Comparison of ENCODE assay signal across 9 mouse cellular contexts in genomic region chr7:99483924-99484319, GRCm38 (mm10). TPM values are rescaled to one million over a fixed set of nuclear protein-coding genes. Genes with fewer than 3 reads are reported as not detected.
DNase-seq lines count a peak whose midpoint lies in the region; ATAC-seq lines count a peak whose summit lies in the region.
"Had no signal": no experiment of that assay in that cellular context is flagged by ENCODE, and none has a peak within 500 bp of the region (broad histone marks: within the 10 kb centered on the region; RNA-seq: fewer than 3 reads in every experiment).

No protein-coding gene starts in this region.

- DNase-seq in kidney, postnatal 10 days, result no peak
- DNase-seq in thymus, postnatal 14 days, result no peak
- no peak for DNase-seq in gastrocnemius, adult 18-20 months (ENCODE audit: low spot score)
- no peak for DNase-seq in lung, postnatal 14 days

- H3K9me3 ChIP-seq in kidney, embryonic 15.5 days (replicated peaks), result no peaks in the 10 kb centered on the region
- H3K9me3 ChIP-seq in embryonic facial prominence, embryonic 13.5 days, result no peaks in the 10 kb centered on the region
- no peaks in the 10 kb centered on the region for H3K9me3 ChIP-seq in intestine, embryonic 16.5 days (ENCODE audit: control insufficient read depth, low read length)
- H3K9me3 ChIP-seq in midbrain, embryonic 16.5 days (replicated peaks; ENCODE audit: control insufficient read depth, low read length, poor library complexity, severe bottlenecking), result no peaks in the 10 kb centered on the region

- peak overlapping the region; percentile 15; the same call in 1 of the 2 replicates for H3K27ac ChIP-seq in kidney, embryonic 15.5 days
- H3K27ac ChIP-seq in embryonic facial prominence, embryonic 13.5 days, result no peak overlapping the region
- 0 out of 2 replicates have a peak overlapping the region, but pooled peaks have one; percentile 8 for H3K27ac ChIP-seq in intestine, embryonic 16.5 days (ENCODE audit: low read length)
- no peak overlapping the region for H3K27ac ChIP-seq in midbrain, embryonic 16.5 days (ENCODE audit: low read length)

- WGBS in kidney, embryonic 15.5 days, result 46% methylated on average over 8 of the region's 8 CpGs
- WGBS in embryonic facial prominence, embryonic 13.5 days, result 45% methylated on average over 8 of the region's 8 CpGs
- WGBS in intestine, embryonic 16.5 days, result 42% methylated on average over 8 of the region's 8 CpGs
- 47% methylated on average over 8 of the region's 8 CpGs for WGBS in midbrain, embryonic 16.5 days

- peak overlapping the region; percentile 50 for H3K4me2 ChIP-seq in kidney, embryonic 15.5 days
- H3K4me2 ChIP-seq in embryonic facial prominence, embryonic 13.5 days, result peak overlapping the region; percentile 58
- H3K4me2 ChIP-seq in intestine, embryonic 16.5 days (ENCODE audit: low read depth, low read length), result peak overlapping the region; percentile 39
- peak overlapping the region; percentile 49 for H3K4me2 ChIP-seq in midbrain, embryonic 16.5 days (ENCODE audit: low read length)

- H3K4me3 ChIP-seq in kidney, embryonic 15.5 days (replicated peaks), result peak overlapping the region; percentile 76
- H3K4me3 ChIP-seq in embryonic facial prominence, embryonic 13.5 days, result peak overlapping the region; percentile 93
- H3K4me3 ChIP-seq in intestine, embryonic 16.5 days (ENCODE audit: low read length), result peak overlapping the region; percentile 27
- H3K4me3 ChIP-seq in midbrain, embryonic 16.5 days (ENCODE audit: low read depth, low read length), result peak overlapping the region; percentile 66

- H3K4me1 ChIP-seq in kidney, embryonic 15.5 days, result peaks cover 42% of the 10 kb centered on the region
- peaks cover 32% of the 10 kb centered on the region for H3K4me1 ChIP-seq in embryonic facial prominence, embryonic 13.5 days
- H3K4me1 ChIP-seq in intestine, embryonic 16.5 days (ENCODE audit: control insufficient read depth, insufficient read depth, low read length), result peaks cover 22% of the 10 kb centered on the region
- peaks cover 29% of the 10 kb centered on the region for H3K4me1 ChIP-seq in midbrain, embryonic 16.5 days (ENCODE audit: control insufficient read depth, insufficient read depth, low read length)

- H3K36me3 ChIP-seq in kidney, embryonic 15.5 days, result peaks cover 37% of the 10 kb centered on the region
- peaks cover 36% of the 10 kb centered on the region for H3K36me3 ChIP-seq in embryonic facial prominence, embryonic 13.5 days
- H3K36me3 ChIP-seq in intestine, embryonic 16.5 days (ENCODE audit: control insufficient read depth, insufficient read depth, low read length), result peaks cover 12% of the 10 kb centered on the region
- peaks cover 18% of the 10 kb centered on the region for H3K36me3 ChIP-seq in midbrain, embryonic 16.5 days (ENCODE audit: control insufficient read depth, insufficient read depth, low read length)

- ATAC-seq in kidney, embryonic 15.5 days (replicated peaks; ENCODE audit: low FRiP score), result peak; percentile 0; the same call in 1 of the 2 replicates
- no peak for ATAC-seq in embryonic facial prominence, embryonic 13.5 days (ENCODE audit: insufficient number of reproducible peaks, insufficient read depth, low FRiP score, low TSS enrichment, low read depth)
- ATAC-seq in intestine, embryonic 16.5 days, result peak; percentile 22
- peak; percentile 44 for ATAC-seq in midbrain, embryonic 16.5 days

- H3K9ac ChIP-seq in kidney, embryonic 15.5 days, result no peak overlapping the region
- H3K9ac ChIP-seq in embryonic facial prominence, embryonic 13.5 days, result 0 out of 2 replicates have a peak overlapping the region, but pooled peaks have one; percentile 99
- H3K9ac ChIP-seq in intestine, embryonic 16.5 days (ENCODE audit: low read depth, low read length), result no peak overlapping the region
- H3K9ac ChIP-seq in midbrain, embryonic 16.5 days (ENCODE audit: low read depth, low read length), result no peak overlapping the region

- no peaks in the 10 kb centered on the region for H3K27me3 ChIP-seq in kidney, embryonic 15.5 days
- H3K27me3 ChIP-seq in embryonic facial prominence, embryonic 13.5 days, result peaks cover 8% of the 10 kb centered on the region; the same call in 1 of the 2 replicates
- no peaks in the 10 kb centered on the region for H3K27me3 ChIP-seq in intestine, embryonic 16.5 days (replicated peaks; ENCODE audit: control insufficient read depth, insufficient read depth, low read length)
- H3K27me3 ChIP-seq in midbrain, embryonic 16.5 days (ENCODE audit: control insufficient read depth, insufficient read depth, low read depth, low read length), result peaks cover 4% of the 10 kb centered on the region; the same call in 1 of the 2 replicates
- H3K27me3 ChIP-seq: Patski had no signal

RNA-seq across cellular contexts. Expression of gene Rps3, which starts 0.4 kb away (rescaled TPM):
- 765 and 856 TPM in 2 replicates for polyA plus RNA-seq in kidney, embryonic 15.5 days (2015; fragmentation: Nextera tagmentation; extraction: Ambion mirVana)
- 814 and 862 TPM in 2 replicates for polyA plus RNA-seq in embryonic facial prominence, embryonic 13.5 days (2015; fragmentation: Nextera tagmentation; extraction: Ambion mirVana)
- 775 and 816 TPM in 2 replicates for polyA plus RNA-seq in intestine, embryonic 16.5 days (2015; fragmentation: Nextera tagmentation; extraction: Ambion mirVana)
- 405 and 414 TPM in 2 replicates for polyA plus RNA-seq in midbrain, embryonic 16.5 days (2015; fragmentation: Nextera tagmentation; extraction: Ambion mirVana)
- total RNA-seq in gastrocnemius, adult 18-20 months (2021), result 100 to 1,000 TPM; 232 to 276 TPM

RNA-seq across cellular contexts. Expression of gene Klhl35, which starts 18.1 kb away (rescaled TPM):
- polyA plus RNA-seq in kidney, embryonic 15.5 days (2015; fragmentation: Nextera tagmentation; extraction: Ambion mirVana), result 0.67 and 1.2 TPM in 2 replicates
- polyA plus RNA-seq in embryonic facial prominence, embryonic 13.5 days (2015; fragmentation: Nextera tagmentation; extraction: Ambion mirVana), result 0.61 and 0.84 TPM in 2 replicates
- polyA plus RNA-seq in intestine, embryonic 16.5 days (2015; fragmentation: Nextera tagmentation; extraction: Ambion mirVana), result 0.15 and 0.17 TPM in 2 replicates
- polyA plus RNA-seq in midbrain, embryonic 16.5 days (2015; fragmentation: Nextera tagmentation; extraction: Ambion mirVana), result 2.5 and 2.9 TPM in 2 replicates
- total RNA-seq in gastrocnemius, adult 18-20 months (2021), result not detected

RNA-seq across cellular contexts. Expression of gene Arrb1, which starts 51.3 kb away (rescaled TPM):
- polyA plus RNA-seq in kidney, embryonic 15.5 days (2015; fragmentation: Nextera tagmentation; extraction: Ambion mirVana), result 9.4 and 11.7 TPM in 2 replicates
- polyA plus RNA-seq in embryonic facial prominence, embryonic 13.5 days (2015; fragmentation: Nextera tagmentation; extraction: Ambion mirVana), result 6.3 and 9.7 TPM in 2 replicates
- polyA plus RNA-seq in intestine, embryonic 16.5 days (2015; fragmentation: Nextera tagmentation; extraction: Ambion mirVana), result 7.7 and 9.2 TPM in 2 replicates
- 18.4 and 21.0 TPM in 2 replicates for polyA plus RNA-seq in midbrain, embryonic 16.5 days (2015; fragmentation: Nextera tagmentation; extraction: Ambion mirVana)
- total RNA-seq in gastrocnemius, adult 18-20 months (2021), result 10 to 100 TPM; 13.8 to 15.4 TPM

Comparison
In these comparisons a context has a peak if more than half of its experiments do, and no peak if none do; other contexts are left out.
1. H3K27ac ChIP-seq: peak in kidney, embryonic 15.5 days (single experiment) and intestine, embryonic 16.5 days (single experiment); none in embryonic facial prominence, embryonic 13.5 days (single experiment) and midbrain, embryonic 16.5 days (single experiment).
2. H3K4me3 ChIP-seq: peak in every context shown above with its lines; median percentile 93 in embryonic facial prominence, embryonic 13.5 days; 76 in kidney, embryonic 15.5 days; 66 in midbrain, embryonic 16.5 days; 27 in intestine, embryonic 16.5 days.
3. Peak in every context shown above with its lines, with median percentiles within 50 percentile points of each other: H3K4me2 ChIP-seq.